Mouse (Mus musculus) stomach, embryonic 16.5 days (tissue): Measurements from ENCODE around the gene Bicd2. TPM values are rescaled to one million over a fixed set of nuclear protein-coding genes. Genes with fewer than 3 reads are reported as not detected.
A peak's percentile ranks its signal among the peaks of the same experiment; 100 is the strongest.
"Not testable (repeated sequence)": the region's sequence is repeated elsewhere in the genome, so short reads cannot be mapped to it uniquely, and the experiment has no call there.

ENCODE experiments used
- ATAC-seq: fragments of 200-750 bp; cut with Nextera tagmentation; 2 replicates; pipeline ENCODE4 v1.8.0; 2017; ENCODE audit warnings: moderate number of reproducible peaks, moderate TSS enrichment; ENCODE audit not compliant: insufficient read depth, low FRiP score
- H3K27ac ChIP-seq: fragments of 300-500 bp; sonication (generic); 2 replicates; pipeline ENCODE4 v1.5.1; 2014; ENCODE audit warnings: low read length
- H3K27me3 ChIP-seq: fragments of 300-500 bp; sonication (generic); 2 replicates; pipeline ENCODE4 v1.6.1; 2014; ENCODE audit warnings: low read length, control low read depth, mixed read lengths; ENCODE audit not compliant: control insufficient read depth, insufficient read depth
- H3K36me3 ChIP-seq: fragments of 300-500 bp; sonication (generic); 2 replicates; pipeline ENCODE4 v1.6.1; 2014; ENCODE audit warnings: low read length; ENCODE audit not compliant: control insufficient read depth, insufficient read depth
- H3K4me1 ChIP-seq: fragments of 300-500 bp; sonication (generic); 2 replicates; pipeline ENCODE4 v1.6.1; 2014; ENCODE audit warnings: low read length, control low read depth, mixed read lengths; ENCODE audit not compliant: control insufficient read depth, insufficient read depth
- H3K4me2 ChIP-seq: fragments of 300-500 bp; sonication (generic); 2 replicates; pipeline ENCODE4 v1.6.1; 2014; ENCODE audit warnings: low read depth, low read length, mixed read lengths
- H3K4me3 ChIP-seq: fragments of 300-500 bp; sonication (generic); replicated peaks from 2 replicates; pipeline ENCODE4 v1.5.1; 2014; ENCODE audit warnings: mild to moderate bottlenecking, low read length
- H3K9ac ChIP-seq: fragments of 300-500 bp; sonication (generic); 2 replicates; pipeline ENCODE4 v1.6.1; 2014; ENCODE audit warnings: low read length
- H3K9me3 ChIP-seq: fragments of 300-500 bp; sonication (generic); replicated peaks from 2 replicates; pipeline ENCODE4 v1.6.1; 2016; ENCODE audit warnings: low read length, control low read depth; ENCODE audit not compliant: control insufficient read depth
- WGBS: fragments of 180-500 bp; shearing (Covaris S2); extraction: QIAGEN DNeasy Blood & Tissue Kit; methylation state at CpG from one replicate; pipeline ENCODE4 v1.1.7; 2014; 5-methylcytosine and 5-hydroxymethylcytosine counted together
- polyA plus RNA-seq: library from polyadenylated mRNA; unstranded; fragments of >200 nt; fragmentation: Nextera tagmentation; extraction: Ambion mirVana; gene quantifications from 2 replicates; pipeline ENCODE4 v1.2.1, GENCODE M21; 2015

Gene Bicd2
- polyA plus RNA-seq, 1 experiment from 2014 or later = 26.5 TPM

DNA sequence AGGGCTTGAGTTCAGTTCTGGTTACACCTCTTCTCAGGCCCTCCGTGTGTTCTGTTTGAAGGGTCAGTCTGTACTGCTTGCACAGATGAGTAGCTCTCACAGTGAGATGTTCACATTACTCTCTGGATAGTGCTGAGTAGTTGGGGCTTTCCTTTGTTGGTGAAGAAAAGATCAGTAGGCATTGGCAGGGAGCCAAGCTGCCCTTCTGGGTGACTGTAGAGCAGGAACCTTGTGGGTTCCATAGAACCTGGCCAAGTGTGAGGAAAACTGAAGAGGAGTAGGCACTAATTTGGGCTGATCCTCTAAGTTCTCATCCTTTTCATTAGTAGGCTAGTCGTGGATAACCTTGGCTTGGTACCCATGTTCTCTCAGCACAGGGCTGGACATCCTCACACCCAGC, 21.4 kb downstream of the Bicd2 start:
- ATAC-seq = no peak; the same call in 1 of the 2 replicates
- H3K9me3 ChIP-seq = no peaks in the 10 kb centered on the region
- no peak overlapping the region for H3K4me2 ChIP-seq
- no peaks in the 10 kb centered on the region for H3K27me3 ChIP-seq
- H3K27ac ChIP-seq = peak overlapping the region; percentile 35; the same call in 1 of the 2 replicates
- peaks cover 39% of the 10 kb centered on the region for H3K4me1 ChIP-seq
- 84% methylated on average over 2 of the region's 2 CpGs for WGBS
- H3K9ac ChIP-seq = no peak overlapping the region
- no peak overlapping the region for H3K4me3 ChIP-seq
- no peaks in the 10 kb centered on the region for H3K36me3 ChIP-seq

DNA sequence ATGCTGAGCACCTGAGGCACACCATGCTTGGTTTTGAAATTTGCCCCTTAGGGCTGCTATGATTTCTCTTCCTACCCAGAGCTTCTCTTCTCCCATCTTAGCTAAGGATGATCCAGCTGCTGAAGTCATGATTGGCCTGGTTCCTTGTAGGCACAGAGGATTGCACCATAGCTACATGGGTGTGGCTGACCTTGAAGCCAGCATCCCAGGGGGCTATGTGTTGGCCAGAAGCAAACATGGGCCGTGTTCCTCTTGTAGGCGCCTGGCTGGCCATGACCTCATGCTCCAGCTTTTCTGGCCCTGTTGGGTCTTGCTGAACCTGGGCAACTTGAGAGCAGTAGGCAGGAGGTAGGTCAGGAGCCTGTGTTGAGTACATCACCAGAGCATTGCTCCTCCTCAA, 23.3 kb downstream of the Bicd2 start:
- Histone ChIP-seq H3K36me3 (no peaks in the 10 kb centered on the region), H3K4me2 (no peak overlapping the region), H3K9me3 (no peaks in the 10 kb centered on the region), H3K4me1 (peaks cover 43% of the 10 kb centered on the region), H3K27me3 (no peaks in the 10 kb centered on the region), H3K27ac (no peak overlapping the region), H3K9ac (no peak overlapping the region), H3K4me3 (no peak overlapping the region)
- no peak for ATAC-seq
- WGBS = 76% methylated on average over 2 of the region's 2 CpGs

DNA sequence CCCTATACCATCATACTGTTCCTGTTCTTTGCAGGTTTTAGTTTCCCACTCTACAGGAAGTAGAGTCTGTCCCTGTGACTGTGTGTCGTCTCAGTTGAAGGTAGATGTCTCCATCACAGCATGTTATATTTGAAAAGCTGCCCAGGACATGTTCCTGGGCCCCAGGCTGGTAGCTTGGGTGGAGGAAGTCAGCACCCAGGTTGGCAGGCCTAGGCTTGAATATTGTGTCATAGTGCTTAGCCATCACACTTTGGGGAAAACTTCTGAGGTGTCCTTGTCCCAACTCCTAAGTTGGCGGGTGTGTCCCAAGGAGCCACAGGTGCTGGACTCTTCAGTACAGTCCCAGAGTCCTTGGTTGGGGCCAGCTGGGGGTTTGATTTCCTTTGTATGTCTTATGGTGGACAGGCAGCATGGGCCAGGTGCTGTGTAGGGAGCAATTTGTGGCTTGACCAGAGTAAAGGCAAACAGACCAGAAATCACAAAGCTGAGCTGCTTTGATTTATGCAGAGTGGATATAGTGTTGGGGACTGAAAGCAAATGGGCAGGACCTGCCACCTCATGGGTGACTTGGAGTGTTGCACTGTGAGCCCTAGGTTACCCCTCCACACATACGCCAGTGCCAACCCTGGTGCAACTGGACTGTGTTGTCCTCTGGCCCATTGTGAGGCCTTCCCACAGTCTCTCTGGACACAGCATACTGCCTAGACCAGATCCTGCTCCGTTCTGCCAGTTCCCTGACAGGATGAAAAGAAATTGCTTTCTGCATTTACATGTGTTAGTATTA, 26.5 kb downstream of the Bicd2 start:
- Histone ChIP-seq H3K27ac (peak overlapping the region; percentile 68), H3K9ac (no peak overlapping the region), H3K36me3 (no peaks in the 10 kb centered on the region), H3K4me1 (peaks cover 32% of the 10 kb centered on the region), H3K4me2 (no peak overlapping the region), H3K27me3 (no peaks in the 10 kb centered on the region), H3K9me3 (no peaks in the 10 kb centered on the region), H3K4me3 (no peak overlapping the region)
- ATAC-seq = no peak
- 70% methylated on average over 4 of the region's 4 CpGs for WGBS

DNA sequence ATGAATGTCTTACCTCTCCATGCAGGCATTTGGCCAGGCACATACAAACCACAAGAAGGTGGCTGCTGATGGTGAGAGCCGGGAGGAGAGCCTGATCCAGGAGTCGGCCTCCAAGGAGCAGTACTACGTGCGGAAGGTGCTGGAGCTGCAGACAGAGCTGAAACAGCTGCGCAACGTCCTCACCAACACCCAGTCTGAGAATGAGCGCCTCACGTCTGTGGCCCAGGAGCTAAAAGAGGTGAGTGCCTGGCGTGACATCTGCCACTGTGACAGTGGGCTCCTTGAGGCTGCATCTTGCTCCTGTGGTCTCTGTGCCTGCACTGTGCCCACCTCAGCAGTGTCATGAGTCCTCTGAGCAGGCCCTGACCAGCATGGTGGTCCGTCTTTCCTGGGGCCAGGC, 28.0 kb downstream of the Bicd2 start:
- Histone ChIP-seq H3K4me1 (peaks cover 32% of the 10 kb centered on the region), H3K27ac (no peak overlapping the region), H3K9ac (no peak overlapping the region), H3K4me2 (no peak overlapping the region), H3K27me3 (no peaks in the 10 kb centered on the region), H3K9me3 (no peaks in the 10 kb centered on the region), H3K4me3 (no peak overlapping the region), H3K36me3 (no peaks in the 10 kb centered on the region)
- 90% methylated on average over 10 of the region's 10 CpGs for WGBS
- ATAC-seq = no peak

DNA sequence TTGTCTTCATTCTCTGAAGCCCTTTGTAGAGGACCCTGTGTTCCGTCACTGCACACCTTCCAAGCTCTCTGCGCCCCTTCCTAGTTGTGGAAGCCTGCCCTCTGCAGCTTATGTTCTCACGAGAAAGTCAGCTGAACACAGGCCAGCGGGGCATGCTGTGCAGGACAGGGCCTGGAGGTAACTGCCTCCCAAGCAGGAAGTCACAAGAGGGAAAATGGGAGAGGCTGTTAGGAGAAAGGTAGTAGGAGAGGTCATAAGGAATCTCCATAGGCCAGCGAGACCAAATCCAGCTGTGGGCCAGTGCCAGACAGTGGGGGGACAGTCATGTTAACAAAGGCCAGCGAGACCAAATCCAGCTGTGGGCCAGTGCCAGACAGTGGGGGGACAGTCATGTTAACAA, 28.8 kb downstream of the Bicd2 start:
- H3K27ac ChIP-seq, H3K4me3 ChIP-seq, ATAC-seq, H3K36me3 ChIP-seq, H3K4me2 ChIP-seq, H3K27me3 ChIP-seq, H3K9me3 ChIP-seq, H3K9ac ChIP-seq: not testable (repeated sequence)
- peaks cover 28% of the 10 kb centered on the region; the same call in 1 of the 2 replicates for H3K4me1 ChIP-seq
- 77% methylated on average over 6 of the region's 6 CpGs for WGBS

DNA sequence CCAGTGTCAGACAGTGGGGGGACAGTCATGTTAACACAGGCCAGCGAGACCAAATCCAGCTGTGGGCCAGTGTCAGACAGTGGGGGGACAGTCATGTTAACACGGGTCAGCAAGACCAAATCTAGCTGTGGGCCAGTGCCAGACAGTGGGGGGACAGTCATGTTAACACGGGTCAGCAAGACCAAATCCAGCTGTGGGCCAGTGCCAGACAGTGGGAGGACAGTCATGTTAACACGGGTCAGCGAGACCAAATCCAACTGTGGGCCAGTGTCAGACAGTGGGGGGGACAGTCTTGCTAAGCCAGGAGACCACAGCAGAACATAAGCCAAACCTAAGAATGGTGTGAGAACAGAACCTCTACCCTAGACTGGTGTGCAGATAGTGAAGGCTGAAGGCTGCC, 29.5 kb downstream of the Bicd2 start:
- not testable (repeated sequence) for ATAC-seq, H3K4me2 ChIP-seq, H3K4me3 ChIP-seq, H3K9me3 ChIP-seq, H3K36me3 ChIP-seq, H3K27me3 ChIP-seq, H3K9ac ChIP-seq
- peaks cover 27% of the 10 kb centered on the region; the same call in 1 of the 2 replicates for H3K4me1 ChIP-seq
- 48% methylated on average over 5 of the region's 5 CpGs for WGBS
- H3K27ac ChIP-seq = peak overlapping the region; percentile 28

DNA sequence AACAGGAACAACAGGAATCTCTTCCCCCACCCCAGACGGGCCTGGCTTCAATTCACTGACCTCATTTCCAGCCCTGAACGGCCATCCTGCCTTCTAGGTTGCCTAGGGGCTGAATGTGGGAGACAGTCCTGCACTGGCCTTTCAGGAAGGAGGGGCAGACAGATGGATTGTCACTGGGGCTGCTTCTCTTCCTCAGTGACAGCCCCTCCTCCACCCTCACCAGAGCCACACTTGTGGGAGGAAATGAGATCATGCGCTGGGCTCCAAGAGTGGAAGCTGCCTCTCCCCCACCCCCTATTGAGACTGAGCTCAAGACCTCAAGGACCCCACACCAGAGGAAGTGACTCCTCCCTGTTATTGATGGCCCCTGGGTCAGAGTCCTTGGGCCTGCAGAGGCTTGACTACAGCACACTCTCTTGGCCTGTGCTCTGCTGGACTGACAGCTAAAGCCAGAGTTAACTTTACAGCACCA, 30.1 kb downstream of the Bicd2 start:
- Histone ChIP-seq H3K4me2 (no peak overlapping the region), H3K36me3 (peaks cover 9% of the 10 kb centered on the region; the same call in 1 of the 2 replicates), H3K4me3 (no peak overlapping the region), H3K27me3 (no peaks in the 10 kb centered on the region), H3K9me3 (no peaks in the 10 kb centered on the region), H3K27ac (peak overlapping the region; percentile 55), H3K4me1 (peaks cover 22% of the 10 kb centered on the region; the same call in 1 of the 2 replicates), H3K9ac (no peak overlapping the region)
- ATAC-seq = peak; percentile 75
- 29% methylated on average over 3 of the region's 3 CpGs for WGBS

DNA sequence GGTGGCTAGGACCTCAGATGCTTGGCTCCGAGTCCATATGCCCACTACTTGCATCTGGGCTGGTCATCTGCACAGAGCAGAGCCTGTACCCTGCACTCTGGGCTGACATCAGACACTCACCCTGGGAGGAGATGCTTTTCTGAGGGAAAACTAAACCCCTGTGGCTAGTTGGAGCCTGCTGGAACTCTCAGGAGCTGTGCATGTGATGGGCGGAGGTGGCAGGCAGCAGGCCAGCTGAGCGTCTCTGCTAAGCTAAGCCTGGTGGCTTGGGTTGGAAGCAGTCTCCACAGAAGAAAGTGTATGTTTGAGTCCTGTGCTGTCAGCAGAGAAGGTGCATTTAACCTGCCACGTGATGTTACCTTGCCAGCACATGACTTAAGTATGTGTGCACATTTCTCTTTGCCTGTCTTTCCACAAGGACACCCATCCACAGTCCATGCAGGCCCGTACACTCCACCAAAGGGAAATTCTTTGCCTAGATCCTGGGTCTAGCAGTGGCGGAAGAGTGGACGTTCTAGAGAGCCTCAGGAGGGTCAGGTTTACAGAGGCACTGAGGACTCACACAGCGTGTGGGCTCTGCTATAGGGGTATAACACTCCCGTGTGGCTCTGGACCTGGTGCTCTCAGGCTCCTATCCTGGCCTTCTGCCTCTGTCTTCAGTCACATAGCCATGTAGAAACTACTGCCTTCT, 31.1 kb downstream of the Bicd2 start:
- no peak for ATAC-seq
- no peak overlapping the region for H3K4me3 ChIP-seq
- H3K36me3 ChIP-seq = peaks cover 11% of the 10 kb centered on the region; the same call in 1 of the 2 replicates
- H3K4me2 ChIP-seq = no peak overlapping the region
- no peaks in the 10 kb centered on the region for H3K27me3 ChIP-seq
- peak overlapping the region; percentile 14; the same call in 1 of the 2 replicates for H3K9ac ChIP-seq
- no peaks in the 10 kb centered on the region for H3K9me3 ChIP-seq
- peak overlapping the region; percentile 55; the same call in 1 of the 2 replicates for H3K27ac ChIP-seq
- 88% methylated on average over 9 of the region's 9 CpGs for WGBS
- peaks cover 17% of the 10 kb centered on the region; the same call in 1 of the 2 replicates for H3K4me1 ChIP-seq

DNA sequence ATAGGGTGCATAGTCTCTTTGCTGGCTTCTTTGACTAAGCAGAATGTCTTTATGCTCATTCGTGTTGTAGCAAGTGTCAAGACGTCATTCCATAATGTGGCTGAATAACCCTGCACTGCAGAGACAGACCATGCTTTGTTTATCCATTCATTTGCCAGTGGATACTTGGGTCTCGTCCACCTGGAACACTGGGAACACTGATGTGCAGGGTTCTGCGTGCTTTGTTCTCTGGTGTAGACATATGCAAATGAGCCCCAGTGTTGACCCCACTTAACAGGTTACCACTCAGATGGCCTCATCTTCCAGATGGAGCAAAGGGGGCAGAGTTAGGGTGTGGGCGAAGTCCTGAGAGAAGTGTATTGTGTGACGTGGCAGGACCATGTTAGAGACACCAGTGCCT, 32.9 kb downstream of the Bicd2 start:
- no peak overlapping the region for H3K9ac ChIP-seq
- WGBS = 44% methylated on average over 6 of the region's 6 CpGs
- H3K9me3 ChIP-seq = no peaks in the 10 kb centered on the region
- no peaks in the 10 kb centered on the region for H3K27me3 ChIP-seq
- no peak for ATAC-seq
- peaks cover 10% of the 10 kb centered on the region; the same call in 1 of the 2 replicates for H3K4me1 ChIP-seq
- no peak overlapping the region for H3K4me2 ChIP-seq
- no peak overlapping the region for H3K27ac ChIP-seq
- no peak overlapping the region for H3K4me3 ChIP-seq
- peaks cover 16% of the 10 kb centered on the region for H3K36me3 ChIP-seq
